Mouse (Mus musculus) stomach, postnatal 0 days (tissue): ENCODE measurements at regions not wholly inside any gene's neighbourhood (a gene's known extent, or its start where the extent isn't known, plus 50 kb on each side); places are given as distances from the start of the nearest gene placed in this dataset.

Experiments
- CTCF ChIP-seq: IDR thresholded peaks from 2 replicates; pipeline ENCODE4 v1.5.1; 2016; ENCODE audit warnings: antibody characterized with exemption, low read depth, mild to moderate bottlenecking, moderate library complexity
- EP300 ChIP-seq: optimal IDR thresholded peaks from 2 replicates; pipeline ENCODE3; 2016; ENCODE audit warnings: antibody characterized with exemption

GRCm38 (mm10) chr16:73770440-73770856 lies 641.2 kb downstream of the Robo2 start:
- TF ChIP-seq CTCF (no peak), EP300 (no peak)
